Mouse (Mus musculus): ENCODE data around the gene Zfp869.

DNA sequence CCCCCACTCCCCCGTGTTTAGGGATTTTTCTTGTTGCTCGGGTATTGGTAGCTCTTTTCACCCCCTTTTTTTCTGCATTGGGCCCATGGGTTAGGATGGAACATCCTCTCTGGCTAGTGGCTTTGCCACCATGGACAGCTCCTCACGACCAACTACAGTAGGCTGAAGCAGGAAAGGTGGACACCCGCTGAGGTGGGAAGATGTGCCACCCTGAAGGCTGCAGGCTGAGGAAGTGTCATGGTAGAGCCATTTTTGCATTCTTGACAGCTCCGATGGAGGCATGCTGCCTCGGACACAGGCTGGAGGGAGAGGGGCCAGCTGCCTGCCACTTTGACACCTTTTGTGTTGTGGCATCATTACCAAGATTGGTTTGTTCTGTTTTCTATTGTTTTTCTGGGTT lies 8.7 kb downstream of the Zfp869 start:
- TF ChIP-seq CTCF (IDR thresholded peaks at IDR 0.05; ENCODE audit: low read depth) (no peak), EP300 (IDR thresholded peaks at IDR 0.05; ENCODE audit: low read depth) (no peak)

All from liver, postnatal 0 days (tissue).